Mouse (Mus musculus) limb, embryonic 12.5 days (tissue): ENCODE measurements at regions not wholly inside any gene's neighbourhood (a gene's known extent, or its start where the extent isn't known, plus 50 kb on each side); places are given as distances from the start of the nearest gene placed in this dataset.
A peak's percentile ranks its signal among the peaks of the same experiment; 100 is the strongest.

ENCODE experiments used
- ATAC-seq: fragments of 200-750 bp; cut with Nextera tagmentation; 2 replicates; pipeline ENCODE4 v1.8.0; 2017; ENCODE audit warnings: low read depth, moderate TSS enrichment; ENCODE audit not compliant: insufficient number of reproducible peaks, insufficient read depth, low FRiP score, low TSS enrichment
- H3K27ac ChIP-seq: fragments of 300-500 bp; sonication (generic); 2 replicates; pipeline ENCODE4 v1.5.1; 2016; ENCODE audit warnings: mild to moderate bottlenecking, moderate library complexity
- H3K27me3 ChIP-seq: fragments of 300-500 bp; sonication (generic); 2 replicates; pipeline ENCODE4 v1.6.1; 2016; ENCODE audit warnings: mild to moderate bottlenecking, moderate library complexity
- H3K36me3 ChIP-seq: fragments of 300-500 bp; sonication (generic); 2 replicates; pipeline ENCODE4 v1.6.1; 2016; ENCODE audit warnings: mild to moderate bottlenecking, moderate library complexity
- H3K4me1 ChIP-seq: fragments of 300-500 bp; sonication (generic); replicated peaks from 2 replicates; pipeline ENCODE4 v1.6.1; 2016
- H3K4me2 ChIP-seq: fragments of 300-500 bp; sonication (generic); 2 replicates; pipeline ENCODE4 v1.6.1; 2016; ENCODE audit warnings: mild to moderate bottlenecking, moderate library complexity
- H3K4me3 ChIP-seq: fragments of 300-500 bp; sonication (generic); replicated peaks from 2 replicates; pipeline ENCODE4 v1.5.1; 2016; ENCODE audit warnings: mild to moderate bottlenecking
- H3K9ac ChIP-seq: fragments of 300-500 bp; sonication (generic); replicated peaks from 2 replicates; pipeline ENCODE4 v1.6.1; 2016; ENCODE audit warnings: mild to moderate bottlenecking, moderate library complexity
- H3K9me3 ChIP-seq: fragments of 300-500 bp; sonication (generic); 2 replicates; pipeline ENCODE4 v1.6.1; 2016; ENCODE audit warnings: mild to moderate bottlenecking, moderate library complexity
- WGBS: fragments of 180-500 bp; shearing (Covaris S2); methylation state at CpG from one replicate; pipeline ENCODE4 v1.1.7; 2016; 5-methylcytosine and 5-hydroxymethylcytosine counted together

- ATAC-seq, result no peak
- H3K27me3 ChIP-seq, result no peaks in the 10 kb centered on the region
- H3K9ac ChIP-seq, result no peak overlapping the region
- no peaks in the 10 kb centered on the region for H3K36me3 ChIP-seq
- H3K9me3 ChIP-seq, result no peaks in the 10 kb centered on the region
- H3K4me3 ChIP-seq, result no peak overlapping the region
- no peak overlapping the region for H3K27ac ChIP-seq
- H3K4me1 ChIP-seq, result no peaks in the 10 kb centered on the region
- H3K4me2 ChIP-seq, result no peak overlapping the region
- WGBS, result 43% methylated on average over 7 of the region's 7 CpGs
Measured at GRCm38 (mm10) chr3:81583387-81584027, 348.9 kb upstream of the Ctso start.

DNA sequence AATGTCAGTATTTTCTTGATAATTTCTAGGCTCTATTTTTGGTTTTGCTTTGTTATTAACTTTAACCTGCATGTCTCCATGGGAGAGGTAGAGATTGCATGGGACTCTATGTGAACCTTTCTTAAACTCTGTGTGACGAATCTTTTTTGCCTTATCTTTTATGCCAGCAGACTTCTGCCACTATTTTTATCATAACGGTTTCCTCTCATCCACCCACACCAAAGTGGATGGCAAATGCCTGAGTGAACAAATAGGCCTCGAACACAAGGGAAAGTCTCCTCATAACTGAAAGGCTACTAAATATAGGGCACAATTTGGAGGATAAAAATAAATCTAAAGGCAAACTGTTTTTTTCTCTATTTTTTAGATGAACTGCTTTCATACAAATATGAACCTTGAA is 343.3 kb upstream of the Ctso start:
- Histone ChIP-seq H3K27me3 (no peaks in the 10 kb centered on the region), H3K36me3 (no peaks in the 10 kb centered on the region), H3K4me3 (no peak overlapping the region), H3K9me3 (no peaks in the 10 kb centered on the region), H3K9ac (no peak overlapping the region), H3K4me2 (no peak overlapping the region), H3K4me1 (no peaks in the 10 kb centered on the region), H3K27ac (no peak overlapping the region)
- WGBS, result 91% methylated on average over 3 of the region's 3 CpGs
- ATAC-seq, result no peak

DNA sequence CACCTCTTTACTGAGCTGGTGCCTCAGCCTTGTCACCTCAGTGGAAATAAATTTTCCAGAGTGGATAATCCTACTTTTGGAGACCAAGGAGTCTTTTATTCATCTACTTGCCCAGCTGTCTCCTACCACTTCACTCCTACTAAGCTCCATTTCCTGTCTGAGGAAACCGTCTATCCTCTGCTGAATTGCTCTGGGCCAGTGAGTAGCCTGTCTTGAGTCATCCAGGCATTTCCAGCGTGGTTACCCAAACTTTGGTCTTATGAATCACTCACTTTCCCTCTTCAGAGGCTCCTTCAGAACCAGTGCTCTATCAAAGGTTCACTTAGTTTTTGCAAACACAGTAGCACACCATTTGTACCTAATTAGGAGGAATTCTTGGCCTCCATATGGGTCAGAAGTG is 303.2 kb upstream of the Ctso start:
- Histone ChIP-seq H3K36me3 (no peaks in the 10 kb centered on the region), H3K4me1 (no peaks in the 10 kb centered on the region), H3K4me3 (no peak overlapping the region), H3K27ac (no peak overlapping the region), H3K27me3 (no peaks in the 10 kb centered on the region), H3K9me3 (no peaks in the 10 kb centered on the region), H3K4me2 (no peak overlapping the region), H3K9ac (no peak overlapping the region)
- no peak for ATAC-seq
- 45% methylated on average over 2 of the region's 2 CpGs for WGBS

DNA sequence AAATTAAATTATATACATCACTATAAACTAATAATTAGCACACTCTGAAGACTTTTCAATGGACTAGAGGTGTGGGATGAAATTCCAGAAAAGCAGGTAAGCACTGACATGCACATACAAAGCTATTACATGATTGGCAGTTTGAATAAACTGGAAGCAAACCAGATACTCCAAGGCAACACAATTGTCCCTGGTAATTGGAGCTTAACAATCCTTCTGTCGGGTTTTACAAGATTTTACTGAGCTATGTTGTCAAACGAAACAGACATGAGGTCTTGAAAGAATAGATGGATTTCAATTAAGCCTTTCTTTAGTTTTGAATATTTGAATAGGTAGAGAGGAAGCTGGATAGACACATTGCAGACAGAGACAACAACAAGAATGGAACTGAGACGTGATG is 273.9 kb upstream of the Ctso start:
- H3K4me2 ChIP-seq, result no peak overlapping the region
- no peaks in the 10 kb centered on the region for H3K36me3 ChIP-seq
- no peak overlapping the region for H3K4me3 ChIP-seq
- no peak overlapping the region for H3K9ac ChIP-seq
- 0 out of 2 replicates have a peak, but pooled peaks cover 4% of the 10 kb centered on the region for H3K4me1 ChIP-seq
- no peaks in the 10 kb centered on the region for H3K9me3 ChIP-seq
- no peaks in the 10 kb centered on the region for H3K27me3 ChIP-seq
- no peak overlapping the region for H3K27ac ChIP-seq
- 29% methylated on average over 3 of the region's 3 CpGs for WGBS
- ATAC-seq, result no peak

- Histone ChIP-seq H3K27ac (no peak overlapping the region), H3K4me2 (no peak overlapping the region), H3K27me3 (no peaks in the 10 kb centered on the region), H3K4me1 (0 out of 2 replicates have a peak, but pooled peaks cover 4% of the 10 kb centered on the region), H3K9ac (no peak overlapping the region), H3K4me3 (no peak overlapping the region), H3K9me3 (no peaks in the 10 kb centered on the region), H3K36me3 (no peaks in the 10 kb centered on the region)
- 24% methylated on average over 1 of the region's 1 CpGs for WGBS
- no peak for ATAC-seq
Measured at GRCm38 (mm10) chr3:81661620-81662019, 270.8 kb upstream of the Ctso start.

GRCm38 (mm10) chr3:81666262-81666661 is 266.1 kb upstream of the Ctso start:
- no peaks in the 10 kb centered on the region for H3K36me3 ChIP-seq
- no peak for ATAC-seq
- H3K9me3 ChIP-seq, result no peaks in the 10 kb centered on the region
- no peaks in the 10 kb centered on the region for H3K4me1 ChIP-seq
- H3K4me3 ChIP-seq, result no peak overlapping the region
- no peak overlapping the region for H3K4me2 ChIP-seq
- no peaks in the 10 kb centered on the region for H3K27me3 ChIP-seq
- H3K27ac ChIP-seq, result no peak overlapping the region
- no peak overlapping the region for H3K9ac ChIP-seq
- WGBS, result 62% methylated on average over 2 of the region's 2 CpGs

- Histone ChIP-seq H3K9me3 (no peaks in the 10 kb centered on the region), H3K27ac (no peak overlapping the region), H3K27me3 (no peaks in the 10 kb centered on the region), H3K36me3 (no peaks in the 10 kb centered on the region), H3K4me2 (no peak overlapping the region), H3K4me3 (no peak overlapping the region), H3K4me1 (no peaks in the 10 kb centered on the region), H3K9ac (no peak overlapping the region)
- no peak for ATAC-seq
- 51% methylated on average over 1 of the region's 1 CpGs for WGBS
Measured at GRCm38 (mm10) chr3:81676570-81676969, 255.8 kb upstream of the Ctso start.

DNA sequence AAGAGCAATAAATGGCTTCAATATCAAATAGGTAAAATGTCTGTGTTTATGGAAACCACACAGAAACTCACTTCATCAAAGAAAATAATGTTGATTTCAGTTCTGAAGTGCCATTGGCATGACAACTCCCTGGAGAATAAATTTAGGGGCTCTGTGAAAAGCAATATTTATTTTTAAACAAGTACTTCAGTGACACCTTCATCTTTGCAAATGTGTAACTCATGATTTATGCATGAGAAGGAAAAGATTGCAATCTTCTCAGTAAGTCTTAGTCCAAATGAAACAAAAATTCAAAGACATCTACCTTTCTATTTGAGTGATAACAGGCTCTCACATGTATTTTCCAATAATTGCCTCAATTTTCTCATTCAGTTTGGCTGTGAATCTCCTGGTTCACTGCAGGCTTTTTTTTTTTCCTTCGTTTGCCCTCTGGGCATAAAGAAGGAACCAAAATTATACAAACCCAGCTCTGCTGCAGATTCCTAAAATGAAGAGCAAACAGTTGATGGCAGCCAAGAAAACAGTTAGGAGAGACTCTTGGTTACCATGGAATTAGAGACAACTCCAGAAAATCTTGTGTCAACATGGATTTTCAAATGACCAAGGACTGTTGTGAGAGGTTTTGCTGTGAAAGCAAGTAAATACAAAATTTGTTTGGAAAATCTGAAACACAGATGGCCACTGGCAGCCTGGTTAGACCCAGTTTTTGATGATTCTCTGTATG is 230.3 kb upstream of the Ctso start:
- H3K4me1 ChIP-seq, result no peaks in the 10 kb centered on the region
- no peak overlapping the region for H3K4me2 ChIP-seq
- H3K36me3 ChIP-seq, result no peaks in the 10 kb centered on the region
- 59% methylated on average over 1 of the region's 1 CpGs for WGBS
- no peaks in the 10 kb centered on the region for H3K9me3 ChIP-seq
- no peak overlapping the region for H3K9ac ChIP-seq
- no peaks in the 10 kb centered on the region for H3K27me3 ChIP-seq
- ATAC-seq, result no peak
- no peak overlapping the region for H3K4me3 ChIP-seq
- H3K27ac ChIP-seq, result no peak overlapping the region

- Histone ChIP-seq H3K27me3 (no peaks in the 10 kb centered on the region), H3K36me3 (no peaks in the 10 kb centered on the region), H3K4me1 (no peaks in the 10 kb centered on the region), H3K4me3 (no peak overlapping the region), H3K27ac (no peak overlapping the region), H3K9me3 (no peaks in the 10 kb centered on the region), H3K4me2 (no peak overlapping the region), H3K9ac (no peak overlapping the region)
- no peak for ATAC-seq
- 82% methylated on average over 1 of the region's 1 CpGs for WGBS
Measured at GRCm38 (mm10) chr3:81718911-81719310, 213.5 kb upstream of the Ctso start.

DNA sequence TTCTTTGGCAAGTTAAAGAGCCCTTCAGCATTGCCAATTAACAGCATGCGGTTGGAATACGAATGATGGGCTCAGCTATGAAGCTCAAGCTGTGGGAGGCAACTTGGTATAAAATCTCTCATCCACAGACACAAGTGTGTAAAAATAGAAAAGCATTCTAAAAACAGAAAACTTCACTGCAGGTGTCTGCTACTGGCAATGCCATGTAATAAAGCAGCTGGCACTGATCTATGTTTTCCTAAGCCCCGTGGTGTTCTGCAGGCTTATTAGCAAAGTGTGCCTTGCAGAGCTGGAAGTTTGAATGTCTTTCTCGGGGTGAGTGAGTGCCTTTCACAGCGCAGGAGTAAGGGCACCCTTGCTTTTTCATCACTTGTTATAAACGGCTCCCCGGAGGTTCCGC is 196.9 kb upstream of the Ctso start:
- no peak overlapping the region for H3K9ac ChIP-seq
- H3K4me2 ChIP-seq, result no peak overlapping the region
- H3K27me3 ChIP-seq, result no peaks in the 10 kb centered on the region
- no peak overlapping the region for H3K27ac ChIP-seq
- no peaks in the 10 kb centered on the region for H3K4me1 ChIP-seq
- H3K4me3 ChIP-seq, result no peak overlapping the region
- no peaks in the 10 kb centered on the region for H3K9me3 ChIP-seq
- ATAC-seq, result no peak
- no peaks in the 10 kb centered on the region for H3K36me3 ChIP-seq
- WGBS, result 68% methylated on average over 8 of the region's 8 CpGs

- no peak for ATAC-seq
- H3K27ac ChIP-seq, result no peak overlapping the region
- no peaks in the 10 kb centered on the region for H3K4me1 ChIP-seq
- H3K27me3 ChIP-seq, result no peaks in the 10 kb centered on the region
- H3K9ac ChIP-seq, result no peak overlapping the region
- H3K36me3 ChIP-seq, result no peaks in the 10 kb centered on the region
- no peak overlapping the region for H3K4me3 ChIP-seq
- H3K4me2 ChIP-seq, result no peak overlapping the region
- no peaks in the 10 kb centered on the region for H3K9me3 ChIP-seq
Measured at GRCm38 (mm10) chr3:81736838-81737237, 195.6 kb upstream of the Ctso start.

DNA sequence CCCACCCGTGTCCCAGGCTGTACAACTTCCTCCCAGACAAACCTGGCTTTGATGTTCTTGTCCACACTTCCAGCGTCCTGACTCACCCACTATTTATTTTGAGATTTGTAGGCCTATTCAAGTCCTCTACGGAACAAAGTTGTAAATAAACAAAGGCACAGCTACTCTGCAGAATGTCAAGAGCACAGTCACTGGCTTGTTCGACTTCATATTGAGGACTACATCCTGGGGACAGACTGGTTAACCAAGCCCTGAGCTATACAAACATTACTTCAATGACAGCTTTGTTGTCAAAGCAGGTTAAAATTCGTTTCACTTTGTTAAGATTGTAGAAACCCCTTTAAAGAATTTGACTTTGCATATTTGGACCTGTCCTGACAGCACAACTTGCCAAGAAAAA is 190.3 kb upstream of the Ctso start:
- H3K9ac ChIP-seq, result no peak overlapping the region
- H3K4me1 ChIP-seq, result 0 out of 2 replicates have a peak, but pooled peaks cover 3% of the 10 kb centered on the region
- H3K4me3 ChIP-seq, result no peak overlapping the region
- WGBS, result 29% methylated on average over 5 of the region's 5 CpGs
- H3K27ac ChIP-seq, result no peak overlapping the region
- peak; percentile 31; the same call in 1 of the 2 replicates for ATAC-seq
- no peaks in the 10 kb centered on the region for H3K9me3 ChIP-seq
- no peak overlapping the region for H3K4me2 ChIP-seq
- H3K36me3 ChIP-seq, result no peaks in the 10 kb centered on the region
- H3K27me3 ChIP-seq, result no peaks in the 10 kb centered on the region
